In genomic region chr11:108822257-108822656, GRCm38 (mm10) we compare ENCODE assay signal across 17 mouse cellular contexts.
DNase-seq lines count a peak whose midpoint lies in the region; ATAC-seq and TF ChIP-seq lines count a peak whose summit lies in the region.
"Had no signal": no experiment of that assay in that cellular context is flagged by ENCODE, and none has a peak within 500 bp of the region (broad histone marks: within the 10 kb centered on the region; RNA-seq: fewer than 3 reads in every experiment).

No protein-coding gene starts in this region.

- no peaks in the 10 kb centered on the region for H3K9me3 ChIP-seq in heart, embryonic 12.5 days (replicated peaks)
- no peaks in the 10 kb centered on the region for H3K9me3 ChIP-seq in midbrain, embryonic 11.5 days (ENCODE audit: control insufficient read depth, low read length)
- H3K9me3 ChIP-seq in midbrain, embryonic 14.5 days (ENCODE audit: control insufficient read depth, low read length): 0 out of 2 replicates have a peak, but pooled peaks cover 3% of the 10 kb centered on the region
- no peaks in the 10 kb centered on the region for H3K9me3 ChIP-seq in stomach, postnatal 0 days (ENCODE audit: control insufficient read depth, low read length)
- H3K9me3 ChIP-seq: liver, embryonic 13.5 days; megakaryocyte, embryonic 14.5 days had no signal

- H3K27ac ChIP-seq in heart, embryonic 12.5 days (ENCODE audit: poor library complexity, severe bottlenecking): peak overlapping the region; percentile 43; the same call in 1 of the 2 replicates
- no peak overlapping the region for H3K27ac ChIP-seq in midbrain, embryonic 11.5 days (ENCODE audit: low read depth, low read length)
- H3K27ac ChIP-seq in midbrain, embryonic 14.5 days (replicated peaks; ENCODE audit: low read depth, low read length): no peak overlapping the region
- H3K27ac ChIP-seq in stomach, postnatal 0 days (replicated peaks): no peak overlapping the region
- H3K27ac ChIP-seq: gastrocnemius, adult 2 months; liver, embryonic 13.5 days had no signal

- peaks cover 13% of the 10 kb centered on the region for H3K4me1 ChIP-seq in heart, embryonic 12.5 days (replicated peaks)
- H3K4me1 ChIP-seq in midbrain, embryonic 11.5 days (ENCODE audit: control insufficient read depth, insufficient read depth, low read length): peaks cover 6% of the 10 kb centered on the region; the same call in 1 of the 2 replicates
- no peaks in the 10 kb centered on the region for H3K4me1 ChIP-seq in midbrain, embryonic 14.5 days (ENCODE audit: control insufficient read depth, insufficient read depth, low read length)
- no peaks in the 10 kb centered on the region for H3K4me1 ChIP-seq in stomach, postnatal 0 days (replicated peaks; ENCODE audit: control insufficient read depth, insufficient read depth)
- H3K4me1 ChIP-seq: liver, embryonic 13.5 days; megakaryocyte, embryonic 14.5 days had no signal

- DNase-seq in heart, postnatal 4 days: no peak
- DNase-seq in kidney, postnatal 14 days: peak; percentile 15
- DNase-seq in kidney, adult 18-20 months: no peak
- DNase-seq in midbrain, embryonic 11.5 days (ENCODE audit: low spot score, missing footprints): peak; percentile 73
- no peak for DNase-seq in midbrain, embryonic 14.5 days
- DNase-seq in stomach, postnatal 0 days (ENCODE audit: low spot score): no peak
- DNase-seq in cerebellum, postnatal 14 days: no peak
- DNase-seq: cerebellum, adult 11-12 months; gastrocnemius, adult 2 months; kidney, adult 9 months; layer of hippocampus, adult 9-11 months; liver, embryonic 13.5 days; right cerebral cortex, postnatal 14 days; thymus, postnatal 25 days had no signal

- TF ChIP-seq EP300 in stomach, postnatal 0 days (optimal IDR thresholded peaks at IDR 0.05): no peak

- no peak overlapping the region for H3K4me3 ChIP-seq in heart, embryonic 12.5 days
- H3K4me3 ChIP-seq in midbrain, embryonic 11.5 days (ENCODE audit: low read depth, low read length): no peak overlapping the region
- H3K4me3 ChIP-seq in midbrain, embryonic 14.5 days (replicated peaks; ENCODE audit: low read depth, low read length): no peak overlapping the region
- H3K4me3 ChIP-seq in stomach, postnatal 0 days (ENCODE audit: low read depth, low read length): no peak overlapping the region
- H3K4me3 ChIP-seq: gastrocnemius, adult 2 months; liver, embryonic 13.5 days; megakaryocyte, embryonic 14.5 days had no signal

- WGBS in heart, embryonic 12.5 days: 47% methylated on average over 7 of the region's 7 CpGs
- 73% methylated on average over 7 of the region's 7 CpGs for WGBS in midbrain, embryonic 11.5 days
- 68% methylated on average over 7 of the region's 7 CpGs for WGBS in midbrain, embryonic 14.5 days
- 78% methylated on average over 7 of the region's 7 CpGs for WGBS in stomach, postnatal 0 days

- no peak overlapping the region for H3K4me2 ChIP-seq in heart, embryonic 12.5 days
- no peak overlapping the region for H3K4me2 ChIP-seq in midbrain, embryonic 11.5 days
- no peak overlapping the region for H3K4me2 ChIP-seq in midbrain, embryonic 14.5 days (ENCODE audit: low read length)
- H3K4me2 ChIP-seq in stomach, postnatal 0 days (replicated peaks; ENCODE audit: low read depth): no peak overlapping the region
- H3K4me2 ChIP-seq: liver, embryonic 13.5 days had no signal

- no peak; the same call in 1 of the 2 replicates for ATAC-seq in heart, embryonic 12.5 days (ENCODE audit: insufficient number of reproducible peaks, low FRiP score)
- ATAC-seq in midbrain, embryonic 11.5 days (ENCODE audit: low FRiP score): no peak
- ATAC-seq in midbrain, embryonic 14.5 days (ENCODE audit: low FRiP score, low TSS enrichment): no peak
- no peak for ATAC-seq in stomach, postnatal 0 days (ENCODE audit: low FRiP score, low TSS enrichment)
- ATAC-seq: forebrain, embryonic 16.5 days had no signal

- H3K36me3 ChIP-seq in heart, embryonic 12.5 days: peaks cover 3% of the 10 kb centered on the region; the same call in 1 of the 2 replicates
- no peaks in the 10 kb centered on the region for H3K36me3 ChIP-seq in midbrain, embryonic 11.5 days (ENCODE audit: control insufficient read depth, insufficient read depth, low read length)
- 0 out of 2 replicates have a peak, but pooled peaks cover 3% of the 10 kb centered on the region for H3K36me3 ChIP-seq in midbrain, embryonic 14.5 days (ENCODE audit: control insufficient read depth, insufficient read depth, low read length)
- H3K36me3 ChIP-seq in stomach, postnatal 0 days (ENCODE audit: control insufficient read depth, insufficient read depth, low read length): no peaks in the 10 kb centered on the region
- H3K36me3 ChIP-seq: liver, embryonic 13.5 days had no signal

- TF ChIP-seq CTCF in stomach, postnatal 0 days (IDR thresholded peaks at IDR 0.05; ENCODE audit: low read depth): 0 out of 2 replicates have a peak, but pooled peaks have one; percentile 12

- no peak overlapping the region for H3K9ac ChIP-seq in heart, embryonic 12.5 days
- H3K9ac ChIP-seq in midbrain, embryonic 11.5 days (ENCODE audit: low read length): no peak overlapping the region
- no peak overlapping the region for H3K9ac ChIP-seq in midbrain, embryonic 14.5 days (replicated peaks; ENCODE audit: low read length)
- no peak overlapping the region for H3K9ac ChIP-seq in stomach, postnatal 0 days (ENCODE audit: low read length)
- H3K9ac ChIP-seq: liver, embryonic 13.5 days had no signal

- H3K27me3 ChIP-seq in heart, embryonic 12.5 days (replicated peaks): no peaks in the 10 kb centered on the region
- no peaks in the 10 kb centered on the region for H3K27me3 ChIP-seq in midbrain, embryonic 11.5 days (ENCODE audit: control insufficient read depth, insufficient read depth, low read length)
- H3K27me3 ChIP-seq in midbrain, embryonic 14.5 days (ENCODE audit: control insufficient read depth, insufficient read depth, low read length): no peaks in the 10 kb centered on the region
- H3K27me3 ChIP-seq in stomach, postnatal 0 days (ENCODE audit: control insufficient read depth, insufficient read depth, low read length): no peaks in the 10 kb centered on the region
- H3K27me3 ChIP-seq: liver, embryonic 13.5 days; megakaryocyte, embryonic 14.5 days had no signal

Comparison
In these comparisons a context has a peak if more than half of its experiments do, and no peak if none do; other contexts are left out.
1. DNase-seq: peak in kidney, postnatal 14 days (single experiment) and midbrain, embryonic 11.5 days (single experiment); none in heart, postnatal 4 days (single experiment), kidney, adult 18-20 months (single experiment), midbrain, embryonic 14.5 days (single experiment), stomach, postnatal 0 days (single experiment) and cerebellum, postnatal 14 days (0 of 2).